Mouse (Mus musculus) forebrain, embryonic 13.5 days (tissue): ENCODE data around the gene Map7. TPM values are rescaled to one million over a fixed set of nuclear protein-coding genes. Genes with fewer than 3 reads are reported as not detected.

Source experiments
- ATAC-seq: fragments of 200-750 bp; cut with Nextera tagmentation; 2 replicates; pipeline ENCODE4 v1.8.0; 2017
- H3K27ac ChIP-seq: fragments of 300-500 bp; sonication (generic); 2 replicates; pipeline ENCODE4 v1.5.1; 2015; ENCODE audit warnings: inconsistent platforms, mild to moderate bottlenecking, moderate library complexity
- H3K27me3 ChIP-seq: fragments of 300-500 bp; sonication (generic); 2 replicates; pipeline ENCODE4 v1.6.1; 2015; ENCODE audit warnings: mild to moderate bottlenecking, inconsistent platforms
- H3K36me3 ChIP-seq: fragments of 300-500 bp; sonication (generic); 2 replicates; pipeline ENCODE4 v1.6.1; 2015; ENCODE audit warnings: mild to moderate bottlenecking, inconsistent platforms; ENCODE audit not compliant: poor library complexity, severe bottlenecking
- H3K4me1 ChIP-seq: fragments of 300-500 bp; sonication (generic); 2 replicates; pipeline ENCODE4 v1.6.1; 2015; ENCODE audit warnings: inconsistent platforms
- H3K4me2 ChIP-seq: fragments of 300-500 bp; sonication (generic); 2 replicates; pipeline ENCODE4 v1.6.1; 2015; ENCODE audit warnings: inconsistent platforms, mild to moderate bottlenecking, moderate library complexity
- H3K4me3 ChIP-seq: fragments of 300-500 bp; sonication (generic); 2 replicates; pipeline ENCODE4 v1.5.1; 2015; ENCODE audit warnings: mild to moderate bottlenecking, inconsistent platforms
- H3K9ac ChIP-seq: fragments of 300-500 bp; sonication (generic); 2 replicates; pipeline ENCODE4 v1.6.1; 2015; ENCODE audit warnings: mild to moderate bottlenecking, inconsistent platforms
- H3K9me3 ChIP-seq: fragments of 300-500 bp; sonication (generic); replicated peaks from 2 replicates; pipeline ENCODE4 v1.6.1; 2016; ENCODE audit warnings: inconsistent platforms
- WGBS: fragments of 180-500 bp; shearing (Covaris S2); methylation state at CpG from one replicate; pipeline ENCODE4 v1.1.7; 2015; 5-methylcytosine and 5-hydroxymethylcytosine counted together
- polyA plus RNA-seq: library from polyadenylated mRNA; unstranded; fragments of >200 nt; fragmentation: Nextera tagmentation; extraction: Ambion mirVana; gene quantifications from 2 replicates; pipeline ENCODE4 v1.2.1, GENCODE M21; 2015

Map7 gene
- polyA plus RNA-seq, 1 experiment from 2014 or later, result 4.1 TPM

DNA sequence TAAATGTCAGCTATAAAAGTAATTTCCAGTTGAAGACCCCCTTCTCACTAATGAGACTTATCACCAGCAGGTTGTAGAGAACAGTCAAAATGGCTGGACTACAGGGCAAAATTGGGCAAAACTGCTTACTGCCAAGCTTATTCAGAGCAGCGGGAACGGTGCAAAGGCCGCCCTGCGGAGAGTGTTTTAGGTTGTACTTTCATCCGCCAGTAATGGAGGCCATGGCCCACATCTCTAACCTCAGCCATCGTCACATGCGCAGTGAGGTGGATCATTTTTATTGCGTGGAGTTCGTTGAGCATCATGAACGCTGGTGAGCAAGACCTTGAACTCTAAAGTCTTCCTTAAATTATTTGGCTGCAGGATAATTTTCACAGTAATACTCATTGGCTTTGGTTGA lies 100.8 kb downstream of the Map7 start:
- 95% methylated on average over 10 of the region's 10 CpGs for WGBS
- ATAC-seq, result no peak
- H3K4me1 ChIP-seq, result no peaks in the 10 kb centered on the region
- no peak overlapping the region for H3K4me2 ChIP-seq
- H3K9me3 ChIP-seq, result no peaks in the 10 kb centered on the region
- H3K4me3 ChIP-seq, result no peak overlapping the region
- no peak overlapping the region for H3K27ac ChIP-seq
- H3K36me3 ChIP-seq, result no peaks in the 10 kb centered on the region
- no peaks in the 10 kb centered on the region for H3K27me3 ChIP-seq
- H3K9ac ChIP-seq, result no peak overlapping the region

DNA sequence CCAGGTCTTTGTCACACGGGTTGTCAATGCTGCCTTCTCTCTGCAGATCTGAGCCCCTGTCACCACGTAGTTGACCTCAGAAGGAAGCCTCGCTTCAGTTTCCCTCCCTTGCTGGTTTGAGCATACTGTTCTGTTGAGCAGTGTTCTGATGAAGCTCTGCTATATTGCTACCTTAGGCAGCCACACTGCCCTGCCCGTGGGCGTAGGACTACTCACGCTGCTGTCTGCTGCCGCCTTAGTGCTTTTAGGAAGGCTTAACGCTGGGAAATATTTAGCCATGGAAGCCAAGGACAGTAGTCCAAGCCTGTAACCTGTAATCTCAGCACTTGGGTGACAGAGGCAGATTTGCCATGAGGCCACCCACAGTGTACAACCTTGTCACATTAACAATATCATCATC lies 107.3 kb downstream of the Map7 start:
- no peaks in the 10 kb centered on the region for H3K36me3 ChIP-seq
- ATAC-seq, result no peak
- no peak overlapping the region for H3K4me3 ChIP-seq
- H3K27me3 ChIP-seq, result no peaks in the 10 kb centered on the region
- no peak overlapping the region for H3K27ac ChIP-seq
- no peaks in the 10 kb centered on the region for H3K9me3 ChIP-seq
- H3K9ac ChIP-seq, result no peak overlapping the region
- H3K4me2 ChIP-seq, result no peak overlapping the region
- WGBS, result 94% methylated on average over 8 of the region's 8 CpGs
- H3K4me1 ChIP-seq, result no peaks in the 10 kb centered on the region

DNA sequence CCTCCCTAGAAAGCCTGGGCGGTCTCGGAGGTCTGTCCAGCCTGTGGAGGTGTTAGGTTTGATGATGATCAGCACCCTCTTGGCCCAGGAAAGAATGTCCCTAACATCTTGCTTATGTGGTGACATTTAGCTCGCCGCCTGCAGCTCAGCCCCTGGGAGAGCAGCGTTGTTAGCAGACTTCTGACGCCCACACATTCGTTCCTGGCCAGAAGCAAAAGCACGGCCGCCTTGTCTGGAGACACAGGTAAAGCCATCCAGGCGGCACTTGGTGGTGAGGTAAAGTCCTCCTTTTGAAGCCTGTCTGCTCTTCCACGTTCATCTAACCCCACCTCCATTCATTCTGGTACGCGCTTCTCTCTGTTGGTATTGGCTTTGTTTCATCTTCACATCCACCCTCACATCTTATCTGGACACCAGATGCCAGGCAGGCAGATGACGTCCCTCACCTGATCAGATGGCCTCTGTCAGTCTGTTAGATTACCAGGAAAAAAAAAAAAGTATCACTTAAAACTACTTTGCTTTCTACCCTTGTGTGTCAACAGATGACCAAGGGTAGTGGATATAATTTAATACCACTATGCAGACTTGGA lies 108.9 kb downstream of the Map7 start:
- no peak overlapping the region for H3K27ac ChIP-seq
- 94% methylated on average over 14 of the region's 14 CpGs for WGBS
- no peaks in the 10 kb centered on the region for H3K9me3 ChIP-seq
- H3K4me2 ChIP-seq, result no peak overlapping the region
- H3K9ac ChIP-seq, result no peak overlapping the region
- H3K4me1 ChIP-seq, result no peaks in the 10 kb centered on the region
- H3K27me3 ChIP-seq, result no peaks in the 10 kb centered on the region
- ATAC-seq, result no peak
- no peak overlapping the region for H3K4me3 ChIP-seq
- no peaks in the 10 kb centered on the region for H3K36me3 ChIP-seq

DNA sequence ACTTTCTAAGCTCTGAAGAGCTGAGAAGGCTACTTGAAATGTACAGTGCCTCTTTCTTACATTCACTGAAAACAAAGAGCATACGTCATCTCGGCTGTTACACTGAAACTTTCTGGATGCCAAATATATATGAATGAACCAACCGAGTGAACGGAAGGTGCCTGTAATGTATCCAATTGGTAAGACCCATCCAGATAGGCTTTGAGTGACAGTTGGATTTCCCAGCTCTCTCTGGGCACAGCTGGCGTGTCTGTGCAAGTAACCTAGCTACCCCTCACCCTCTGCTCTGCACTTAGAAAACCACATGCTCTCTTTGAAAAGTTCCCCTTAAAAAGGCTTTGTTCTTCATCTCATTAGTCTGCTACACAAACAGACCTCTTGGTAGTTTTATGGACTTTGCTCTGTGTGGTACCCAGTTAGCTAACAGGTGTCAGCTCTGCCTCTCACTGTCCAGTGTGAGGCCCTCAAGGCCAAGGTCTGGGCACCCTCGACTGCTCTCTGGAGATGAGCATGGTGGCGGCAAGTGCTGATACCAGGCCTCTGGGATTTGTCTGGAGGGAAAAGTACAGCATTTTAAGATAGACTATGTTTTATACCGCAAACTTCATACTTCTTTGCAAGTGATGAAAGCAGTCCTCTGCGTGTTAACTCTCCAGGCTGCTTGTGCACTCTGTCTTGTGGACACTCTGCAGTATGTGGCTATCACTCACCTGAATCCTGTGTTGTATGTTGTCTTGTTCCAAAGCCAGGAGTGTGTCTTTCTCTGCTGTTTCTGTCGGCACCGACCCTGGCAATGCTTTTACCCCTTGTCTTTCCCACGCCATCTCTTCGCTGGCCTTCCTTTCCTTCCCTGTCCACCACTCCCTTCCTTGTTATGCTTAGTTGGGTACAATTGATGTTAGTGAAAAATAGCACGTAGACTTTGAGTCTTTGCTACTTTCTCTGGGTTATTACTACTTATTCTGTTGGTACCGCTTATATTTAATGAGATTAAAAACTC lies 109.8 kb downstream of the Map7 start:
- Histone ChIP-seq H3K27ac (no peak overlapping the region), H3K27me3 (no peaks in the 10 kb centered on the region), H3K9ac (no peak overlapping the region), H3K4me2 (no peak overlapping the region), H3K36me3 (no peaks in the 10 kb centered on the region), H3K4me3 (no peak overlapping the region), H3K9me3 (no peaks in the 10 kb centered on the region), H3K4me1 (no peaks in the 10 kb centered on the region)
- WGBS, result 85% methylated on average over 15 of the region's 15 CpGs
- no peak for ATAC-seq

DNA sequence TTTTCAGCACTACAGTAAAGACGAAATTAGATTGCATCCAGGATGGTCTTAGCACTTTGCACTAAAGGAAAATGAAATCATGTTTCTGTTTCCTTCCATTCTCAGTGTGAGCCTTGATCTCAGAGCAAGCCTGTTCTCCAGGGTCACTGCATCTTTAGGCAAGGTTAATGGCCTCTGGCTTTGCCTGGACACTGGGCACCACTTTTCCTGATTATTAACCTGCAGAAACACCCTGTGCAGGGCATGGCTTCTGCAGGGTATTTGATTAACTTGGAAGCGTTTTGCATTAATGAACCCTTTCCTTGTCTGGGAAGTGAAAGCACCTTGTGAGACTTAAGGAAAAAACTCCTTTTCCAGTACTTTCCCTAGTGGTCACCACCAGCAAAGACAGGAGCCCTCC lies 111.2 kb downstream of the Map7 start:
- Histone ChIP-seq H3K36me3 (no peaks in the 10 kb centered on the region), H3K4me1 (no peaks in the 10 kb centered on the region), H3K27me3 (no peaks in the 10 kb centered on the region), H3K9ac (no peak overlapping the region), H3K27ac (no peak overlapping the region), H3K4me2 (no peak overlapping the region), H3K9me3 (no peaks in the 10 kb centered on the region), H3K4me3 (no peak overlapping the region)
- no peak for ATAC-seq
- WGBS, result 75% methylated on average over 2 of the region's 2 CpGs

DNA sequence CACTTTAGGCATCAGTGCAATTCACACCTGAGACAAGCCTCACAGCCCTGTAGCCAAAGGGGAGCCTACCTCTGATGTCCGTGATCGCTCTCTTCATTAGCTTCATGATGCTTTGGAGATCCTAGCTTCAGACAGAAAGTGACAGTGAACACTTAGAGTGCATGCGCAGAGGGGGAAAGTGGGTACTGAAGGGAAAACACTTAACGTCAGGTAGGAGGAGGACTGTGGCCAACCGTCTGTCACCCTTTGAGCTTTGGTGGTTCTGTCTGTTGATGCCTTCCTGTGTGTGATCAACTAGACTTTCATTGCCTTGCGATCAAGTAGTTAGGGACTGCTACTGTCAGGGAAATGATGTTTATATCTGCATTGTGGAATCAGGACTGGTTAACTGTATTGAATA lies 114.6 kb downstream of the Map7 start:
- Histone ChIP-seq H3K9me3 (no peaks in the 10 kb centered on the region), H3K36me3 (no peaks in the 10 kb centered on the region), H3K4me3 (no peak overlapping the region), H3K4me2 (no peak overlapping the region), H3K9ac (no peak overlapping the region), H3K27ac (no peak overlapping the region), H3K4me1 (no peaks in the 10 kb centered on the region), H3K27me3 (no peaks in the 10 kb centered on the region)
- WGBS, result 91% methylated on average over 6 of the region's 6 CpGs
- no peak for ATAC-seq

DNA sequence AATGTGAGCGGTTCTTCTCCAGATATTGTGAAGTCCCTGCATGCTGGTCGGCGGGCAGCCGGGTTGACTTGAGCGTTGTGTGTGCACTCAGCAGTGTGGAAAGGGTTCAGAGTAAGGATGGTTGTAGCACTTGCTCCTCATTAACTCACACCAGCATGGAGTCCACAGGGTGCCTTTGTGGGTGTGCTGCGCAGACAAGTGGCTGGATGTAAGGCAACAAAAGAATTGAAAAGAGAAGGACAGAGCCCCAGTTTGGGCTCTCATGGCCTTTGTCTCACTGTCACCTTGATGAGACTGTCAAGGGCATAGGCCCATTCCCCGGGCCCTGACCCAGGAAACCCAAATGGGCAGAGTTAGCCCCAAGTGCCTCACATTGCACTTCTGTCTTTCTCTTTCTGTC lies 116.2 kb downstream of the Map7 start:
- Histone ChIP-seq H3K4me2 (no peak overlapping the region), H3K4me3 (no peak overlapping the region), H3K4me1 (no peaks in the 10 kb centered on the region), H3K27me3 (no peaks in the 10 kb centered on the region), H3K9ac (no peak overlapping the region), H3K36me3 (no peaks in the 10 kb centered on the region), H3K9me3 (no peaks in the 10 kb centered on the region), H3K27ac (no peak overlapping the region)
- no peak for ATAC-seq
- WGBS, result 81% methylated on average over 7 of the region's 7 CpGs

DNA sequence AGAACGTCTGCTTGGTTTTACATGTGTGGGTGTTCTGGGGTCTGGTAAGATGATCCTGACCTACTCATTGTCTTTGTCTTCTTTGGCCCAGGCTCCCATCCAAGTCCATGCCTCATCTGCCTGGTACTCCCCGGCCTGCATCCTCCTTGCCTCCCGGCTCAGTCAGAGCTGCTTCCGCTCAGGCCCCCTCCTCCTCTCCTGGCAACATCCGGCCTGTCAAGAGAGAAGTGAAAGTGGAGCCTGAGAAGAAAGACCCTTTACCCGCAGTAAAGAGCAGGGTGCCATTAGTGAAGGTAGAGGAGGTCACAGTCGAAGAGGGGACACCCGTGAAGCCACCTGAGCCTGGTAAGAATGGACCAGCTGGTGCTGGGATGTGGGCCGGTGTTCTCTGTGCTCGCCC lies 118.8 kb downstream of the Map7 start:
- 0 out of 2 replicates have a peak, but pooled peaks have one; percentile 27 for ATAC-seq
- WGBS, result 79% methylated on average over 10 of the region's 10 CpGs
- no peak overlapping the region for H3K9ac ChIP-seq
- no peaks in the 10 kb centered on the region for H3K36me3 ChIP-seq
- H3K4me3 ChIP-seq, result no peak overlapping the region
- H3K4me2 ChIP-seq, result no peak overlapping the region
- no peaks in the 10 kb centered on the region for H3K27me3 ChIP-seq
- no peaks in the 10 kb centered on the region for H3K9me3 ChIP-seq
- no peaks in the 10 kb centered on the region for H3K4me1 ChIP-seq
- H3K27ac ChIP-seq, result no peak overlapping the region

DNA sequence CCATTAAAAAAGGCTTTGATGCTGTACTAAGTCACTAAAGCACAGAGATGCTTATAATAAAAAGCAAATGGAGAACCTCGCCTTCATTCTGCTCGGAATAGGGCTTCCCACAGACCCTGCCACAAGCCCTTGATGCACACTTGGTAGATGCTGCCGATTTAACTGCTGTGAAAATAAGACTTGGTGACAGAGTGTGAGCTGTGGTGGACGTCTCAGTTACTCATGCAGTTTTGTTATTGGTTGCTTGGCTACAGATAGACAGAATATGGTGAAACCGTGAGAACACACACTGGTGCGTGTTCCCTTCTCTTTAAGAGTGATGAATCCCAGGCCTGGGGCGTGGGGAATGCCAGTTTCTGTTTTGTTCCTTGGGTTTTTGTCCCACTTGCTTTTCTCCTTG lies 120.7 kb downstream of the Map7 start:
- no peaks in the 10 kb centered on the region for H3K27me3 ChIP-seq
- H3K4me3 ChIP-seq, result no peak overlapping the region
- H3K9me3 ChIP-seq, result no peaks in the 10 kb centered on the region
- H3K9ac ChIP-seq, result no peak overlapping the region
- WGBS, result 60% methylated on average over 7 of the region's 7 CpGs
- ATAC-seq, result no peak
- H3K4me2 ChIP-seq, result no peak overlapping the region
- H3K4me1 ChIP-seq, result no peaks in the 10 kb centered on the region
- no peaks in the 10 kb centered on the region for H3K36me3 ChIP-seq
- no peak overlapping the region for H3K27ac ChIP-seq

DNA sequence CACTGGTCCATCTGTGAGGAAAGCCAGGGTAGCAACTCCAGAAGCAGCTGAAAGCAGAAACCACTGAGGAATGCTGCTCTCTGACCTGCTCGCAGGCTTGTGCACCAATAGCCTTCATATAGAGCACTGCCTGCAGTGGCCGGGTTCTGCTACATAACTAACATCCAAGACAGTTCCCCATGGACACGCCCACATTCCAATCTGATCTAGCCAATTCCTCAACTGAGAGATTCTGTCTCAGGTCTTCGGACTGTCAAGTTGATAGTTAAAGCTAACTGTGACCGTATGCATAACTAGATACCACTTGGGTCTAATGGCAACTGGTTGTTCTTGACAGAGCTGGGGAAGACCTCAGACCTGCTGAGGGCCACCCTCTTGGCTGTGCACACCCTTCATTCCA lies 124.1 kb downstream of the Map7 start:
- Histone ChIP-seq H3K36me3 (no peaks in the 10 kb centered on the region), H3K4me3 (no peak overlapping the region), H3K9me3 (no peaks in the 10 kb centered on the region), H3K27ac (no peak overlapping the region), H3K4me1 (no peaks in the 10 kb centered on the region), H3K9ac (no peak overlapping the region), H3K27me3 (no peaks in the 10 kb centered on the region), H3K4me2 (no peak overlapping the region)
- ATAC-seq, result no peak
- 95% methylated on average over 5 of the region's 5 CpGs for WGBS

DNA sequence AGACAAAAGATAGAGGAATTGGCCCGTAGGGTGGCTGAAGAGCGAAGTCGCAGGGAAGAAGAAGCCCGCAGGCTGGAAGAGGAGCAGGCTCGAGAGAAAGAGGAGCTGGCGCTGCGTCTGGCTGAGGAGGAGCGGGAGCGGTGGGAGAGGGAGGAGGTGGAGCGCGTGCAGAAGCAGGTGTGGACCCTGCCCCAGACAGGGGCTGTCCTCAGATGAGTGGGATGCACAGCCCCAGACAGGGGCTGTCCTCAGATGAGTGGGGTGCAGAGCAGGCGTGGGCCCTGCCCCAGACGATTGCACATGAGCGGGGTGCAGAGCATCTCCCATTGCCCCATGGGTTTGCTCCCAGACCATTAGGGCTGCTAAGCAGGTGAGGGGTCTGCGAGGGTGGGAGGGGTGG lies 125.0 kb downstream of the Map7 start:
- 71% methylated on average over 15 of the region's 15 CpGs for WGBS
- H3K4me3 ChIP-seq, result no peak overlapping the region
- no peak overlapping the region for H3K4me2 ChIP-seq
- H3K9me3 ChIP-seq, result no peaks in the 10 kb centered on the region
- no peak overlapping the region for H3K9ac ChIP-seq
- H3K27me3 ChIP-seq, result no peaks in the 10 kb centered on the region
- H3K4me1 ChIP-seq, result no peaks in the 10 kb centered on the region
- ATAC-seq, result peak; percentile 48; the same call in 1 of the 2 replicates
- H3K36me3 ChIP-seq, result no peaks in the 10 kb centered on the region
- H3K27ac ChIP-seq, result no peak overlapping the region

DNA sequence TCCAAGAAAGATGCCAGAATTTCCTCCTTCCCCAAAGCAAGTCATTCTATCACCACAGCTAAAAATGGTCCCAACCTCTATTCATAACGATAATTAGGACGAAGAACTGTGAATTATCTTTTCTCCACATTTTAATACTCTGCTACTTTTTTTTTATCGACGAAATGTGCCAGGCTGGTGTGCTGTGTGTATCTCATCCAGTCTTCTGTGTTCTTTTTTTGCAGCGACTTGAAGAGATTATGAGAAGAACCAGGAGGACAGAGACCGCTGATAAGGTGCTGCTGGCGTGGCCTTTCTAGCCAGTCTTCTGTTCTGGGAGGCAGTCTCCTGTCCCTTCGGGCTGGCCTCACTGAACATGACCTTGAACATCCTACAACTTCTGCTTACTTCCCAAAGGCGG lies 125.8 kb downstream of the Map7 start:
- WGBS, result 84% methylated on average over 9 of the region's 9 CpGs
- no peak for ATAC-seq
- Histone ChIP-seq H3K4me1 (no peaks in the 10 kb centered on the region), H3K36me3 (no peaks in the 10 kb centered on the region), H3K9ac (no peak overlapping the region), H3K27ac (no peak overlapping the region), H3K4me3 (no peak overlapping the region), H3K27me3 (no peaks in the 10 kb centered on the region), H3K4me2 (no peak overlapping the region), H3K9me3 (no peaks in the 10 kb centered on the region)
